Mouse (Mus musculus) lung, postnatal 0 days (tissue): ENCODE measurements around the gene Dcdc2a. TPM values are rescaled to one million over a fixed set of nuclear protein-coding genes. Genes with fewer than 3 reads are reported as not detected.

Source experiments
- ATAC-seq: fragments of 200-750 bp; cut with Nextera tagmentation; 2 replicates; pipeline ENCODE4 v1.8.0; 2017; ENCODE audit warnings: moderate library complexity
- DNase-seq: peaks from one replicate; pipeline ENCODE4 v3.0.0-alpha.2; 2016; ENCODE audit warnings: low spot score
- H3K27ac ChIP-seq: fragments of 300-500 bp; sonication (generic); 2 replicates; pipeline ENCODE4 v1.5.1; 2014; ENCODE audit warnings: antibody characterized with exemption, mild to moderate bottlenecking, low read length, mixed read lengths
- H3K27me3 ChIP-seq: fragments of 300-500 bp; sonication (generic); replicated peaks from 2 replicates; pipeline ENCODE4 v1.6.1; 2014; ENCODE audit warnings: low read length, mixed read lengths; ENCODE audit not compliant: insufficient read depth
- H3K36me3 ChIP-seq: fragments of 300-500 bp; sonication (generic); 2 replicates; pipeline ENCODE4 v1.6.1; 2014; ENCODE audit warnings: low read length, mixed read lengths; ENCODE audit not compliant: insufficient read depth
- H3K4me1 ChIP-seq: fragments of 300-500 bp; sonication (generic); 2 replicates; pipeline ENCODE4 v1.6.1; 2014; ENCODE audit warnings: antibody characterized with exemption, low read depth, low read length, mixed read lengths; ENCODE audit not compliant: insufficient read depth
- H3K4me2 ChIP-seq: fragments of 300-500 bp; sonication (generic); replicated peaks from 2 replicates; pipeline ENCODE4 v1.6.1; 2014; ENCODE audit warnings: low read depth, mild to moderate bottlenecking, low read length, moderate library complexity, mixed read lengths
- H3K4me3 ChIP-seq: fragments of 300-500 bp; sonication (generic); 2 replicates; pipeline ENCODE4 v1.5.1; 2014; ENCODE audit warnings: low read depth, low read length
- H3K9ac ChIP-seq: fragments of 300-500 bp; sonication (generic); replicated peaks from 2 replicates; pipeline ENCODE4 v1.6.1; 2014; ENCODE audit warnings: low read depth, mild to moderate bottlenecking
- H3K9me3 ChIP-seq: fragments of 300-500 bp; sonication (generic); 2 replicates; pipeline ENCODE4 v1.6.1; 2016; ENCODE audit warnings: low read length, mixed read lengths
- CTCF ChIP-seq: IDR thresholded peaks from 2 replicates; pipeline ENCODE4 v1.5.1; 2016; ENCODE audit warnings: antibody characterized with exemption, mild to moderate bottlenecking
- EP300 ChIP-seq: IDR thresholded peaks from 2 replicates; pipeline ENCODE4 v1.6.1; 2016; ENCODE audit warnings: antibody characterized with exemption, mild to moderate bottlenecking, control low read depth
- WGBS: fragments of 180-500 bp; shearing (Covaris S2); extraction: QIAGEN DNeasy Blood & Tissue Kit; methylation state at CpG from one replicate; pipeline ENCODE4 v1.1.7; 2014; 5-methylcytosine and 5-hydroxymethylcytosine counted together
- polyA plus RNA-seq: library from polyadenylated mRNA; unstranded; fragments of >200 nt; fragmentation: Nextera tagmentation; extraction: Ambion mirVana; gene quantifications from 2 replicates; pipeline ENCODE4 v1.2.1, GENCODE M21; 2015

Gene Dcdc2a
- 2.1 and 2.9 TPM in 2 replicates for polyA plus RNA-seq

- H3K4me2 ChIP-seq: peak within 1 kb of the TSS; percentile 68
- H3K9ac ChIP-seq: no peak within 1 kb of the TSS
- H3K4me1 ChIP-seq: no peaks in the 10 kb centered on the region
- no peaks in the 10 kb centered on the region for H3K9me3 ChIP-seq
- WGBS: 5% methylated on average over 63 of the region's 63 CpGs
- ATAC-seq (peak; percentile 79), DNase-seq (peak; percentile 48)
- peaks cover 10% of the 10 kb centered on the region; the same call in 1 of the 2 replicates for H3K27me3 ChIP-seq
- H3K4me3 ChIP-seq: peak within 1 kb of the TSS; percentile 41
- no peak for TF ChIP-seq EP300
- TF ChIP-seq CTCF: 0 out of 2 replicates have a peak, but pooled peaks have one; percentile 12
- H3K36me3 ChIP-seq: no peaks in the 10 kb centered on the region
- no peak within 1 kb of the TSS for H3K27ac ChIP-seq
These were observed at the start of gene Dcdc2a for GRCm38 (mm10) chr13:25055873-25056667. Dcdc2a (plus strand) TSS chr13:25056004.

- H3K4me3 ChIP-seq: no peak overlapping the region
- no peaks in the 10 kb centered on the region for H3K4me1 ChIP-seq
- TF ChIP-seq CTCF (peak; percentile 57), EP300 (no peak)
- H3K4me2 ChIP-seq: no peak overlapping the region
- no peak overlapping the region for H3K27ac ChIP-seq
- ATAC-seq (no peak), DNase-seq (no peak)
- no peak overlapping the region for H3K9ac ChIP-seq
- no peaks in the 10 kb centered on the region for H3K27me3 ChIP-seq
- no peaks in the 10 kb centered on the region for H3K9me3 ChIP-seq
- H3K36me3 ChIP-seq: peaks cover 21% of the 10 kb centered on the region; the same call in 1 of the 2 replicates
- WGBS: 81% methylated on average over 4 of the region's 8 CpGs
These were observed 48.7 kb upstream of the Dcdc2a start for GRCm38 (mm10) chr13:25007115-25007514.

GRCm38 (mm10) chr13:25018316-25018715 lies 37.5 kb upstream of the Dcdc2a start:
- no peak overlapping the region; the same call in 1 of the 2 replicates for H3K9ac ChIP-seq
- 77% methylated on average over 9 of the region's 9 CpGs for WGBS
- H3K9me3 ChIP-seq: no peaks in the 10 kb centered on the region
- no peaks in the 10 kb centered on the region for H3K36me3 ChIP-seq
- DNase-seq (no peak), ATAC-seq (no peak)
- no peaks in the 10 kb centered on the region for H3K27me3 ChIP-seq
- H3K4me1 ChIP-seq: peaks cover 8% of the 10 kb centered on the region; the same call in 1 of the 2 replicates
- no peak overlapping the region for H3K4me2 ChIP-seq
- no peak overlapping the region for H3K27ac ChIP-seq
- no peak overlapping the region for H3K4me3 ChIP-seq
- TF ChIP-seq CTCF (no peak), EP300 (no peak)

- H3K36me3 ChIP-seq: no peaks in the 10 kb centered on the region
- WGBS: under 1% methylated on average over 59 of the region's 84 CpGs
- no peak for TF ChIP-seq EP300
- no peak for TF ChIP-seq CTCF
These were observed 35.8 kb upstream of the Dcdc2a start, which contains the start of gene Mrs2 for GRCm38 (mm10) chr13:25019793-25020539. Mrs2 (minus strand) TSS chr13:25020379.

GRCm38 (mm10) chr13:25020540-25020892 lies 35.3 kb upstream of the Dcdc2a start:
- Histone ChIP-seq H3K4me3 (peak overlapping the region; percentile 96), H3K9ac (peak overlapping the region; percentile 79), H3K4me1 (peaks cover 8% of the 10 kb centered on the region; the same call in 1 of the 2 replicates), H3K4me2 (peak overlapping the region; percentile 81), H3K36me3 (no peaks in the 10 kb centered on the region), H3K9me3 (no peaks in the 10 kb centered on the region), H3K27me3 (no peaks in the 10 kb centered on the region), H3K27ac (peak overlapping the region; percentile 81)
- ATAC-seq: peak; percentile 14; the same call in 1 of the 2 replicates
- DNase-seq: no peak
- WGBS: 21% methylated on average over 4 of the region's 4 CpGs
- no peak for TF ChIP-seq EP300

More at GRCm38 (mm10) chr13:25019793-25020539, 35.8 kb upstream of the Dcdc2a start, which contains the start of gene Mrs2:
- peak within 1 kb of the TSS; percentile 81 for H3K27ac ChIP-seq
- H3K9ac ChIP-seq: peak within 1 kb of the TSS; percentile 79
- peaks cover 8% of the 10 kb centered on the region; the same call in 1 of the 2 replicates for H3K4me1 ChIP-seq
- peak; percentile 98 for ATAC-seq
- DNase-seq: peak; percentile 94
- H3K4me2 ChIP-seq: peak within 1 kb of the TSS; percentile 81
- H3K9me3 ChIP-seq: no peaks in the 10 kb centered on the region
- H3K4me3 ChIP-seq: peak within 1 kb of the TSS; percentile 96
- no peaks in the 10 kb centered on the region for H3K27me3 ChIP-seq

GRCm38 (mm10) chr13:25022386-25022785 lies 33.4 kb upstream of the Dcdc2a start:
- Histone ChIP-seq H3K9ac (no peak overlapping the region), H3K36me3 (no peaks in the 10 kb centered on the region), H3K27ac (no peak overlapping the region), H3K4me1 (peaks cover 8% of the 10 kb centered on the region; the same call in 1 of the 2 replicates), H3K4me3 (no peak overlapping the region), H3K27me3 (no peaks in the 10 kb centered on the region), H3K9me3 (no peaks in the 10 kb centered on the region), H3K4me2 (no peak overlapping the region)
- ATAC-seq: no peak
- DNase-seq: no peak
- WGBS: 64% methylated on average over 4 of the region's 4 CpGs
- TF ChIP-seq CTCF (no peak), EP300 (no peak)
